Mouse (Mus musculus): Measurements from ENCODE around the gene Ralgapb. TPM values are rescaled to one million over a fixed set of nuclear protein-coding genes. Genes with fewer than 3 reads are reported as not detected.
A peak's percentile ranks its signal among the peaks of the same experiment; 100 is the strongest.
"Not testable (repeated sequence)": the region's sequence is repeated elsewhere in the genome, so short reads cannot be mapped to it uniquely, and the experiment has no call there.

Ralgapb gene
- total RNA-seq, 2 experiments from 2014 or later: 20.3 to 21.2 TPM

DNA sequence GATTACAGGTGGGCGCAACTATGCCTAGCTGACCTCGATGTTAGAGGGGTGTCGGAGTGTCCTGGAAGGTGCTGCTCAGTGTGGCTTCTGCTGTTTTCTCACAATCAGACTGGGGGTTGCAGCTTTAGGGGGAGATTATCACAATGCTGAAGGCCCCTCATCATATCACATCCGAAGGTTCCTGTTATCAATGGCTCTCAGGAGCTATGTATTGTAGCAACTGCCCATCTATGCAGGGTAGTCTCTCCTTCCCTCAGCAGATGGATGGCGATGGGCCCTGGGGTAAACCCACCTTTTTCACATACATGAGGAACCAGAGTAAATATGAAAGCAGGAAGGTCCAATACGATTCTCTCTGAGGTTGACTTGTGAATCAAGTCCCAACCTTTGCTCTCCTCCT lies 13.3 kb upstream of the Ralgapb start:
- DNase-seq: no peak
- intact Hi-C loops (cut with DNase I; ENCODE audit: low total_unique reads): no loop called here

DNA sequence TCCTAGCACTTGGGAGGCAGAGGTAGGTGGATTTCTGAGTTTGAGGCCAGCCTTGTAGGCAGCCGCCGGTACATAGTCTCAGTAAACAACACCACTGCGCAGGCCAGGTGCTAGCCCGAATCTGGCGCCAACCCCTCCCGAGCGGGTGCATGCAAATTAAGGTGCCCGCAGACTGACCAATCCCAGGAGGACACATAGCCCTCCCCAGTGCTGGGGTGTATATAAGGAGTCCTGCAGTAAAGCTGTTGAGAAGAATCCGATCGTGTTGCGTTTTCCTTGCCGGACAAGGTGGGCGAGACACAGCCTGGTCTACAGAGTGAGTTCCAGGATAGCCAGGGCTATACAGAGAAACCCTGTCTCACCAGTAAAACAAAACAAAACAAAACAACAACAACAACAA lies 12.5 kb upstream of the Ralgapb start:
- DNase-seq; intact Hi-C loops (cut with DNase I; ENCODE audit: low total_unique reads): not testable (repeated sequence)

DNA sequence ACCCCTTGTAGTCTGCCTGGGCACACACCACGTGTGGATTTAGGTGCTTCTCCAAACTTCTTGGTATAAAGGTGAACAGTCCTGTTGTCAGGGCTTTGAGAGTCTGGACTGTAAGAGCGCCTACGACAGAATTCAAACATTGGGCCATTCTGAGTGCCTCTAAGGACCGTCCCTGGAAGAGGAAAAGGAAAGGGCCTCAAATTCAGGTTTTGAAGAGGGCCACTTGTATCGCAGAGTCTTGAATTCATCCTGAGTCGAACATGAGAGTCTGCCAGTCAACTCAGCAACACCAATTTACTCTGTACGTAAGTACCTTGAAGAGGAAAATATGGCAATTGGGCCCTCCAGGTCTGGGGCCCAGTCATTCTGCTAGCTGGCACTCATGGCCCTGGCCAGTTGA lies 6.7 kb upstream of the Ralgapb start:
- DNase-seq: no peak
- intact Hi-C loops (cut with DNase I; ENCODE audit: low total_unique reads): no loop called here

DNA sequence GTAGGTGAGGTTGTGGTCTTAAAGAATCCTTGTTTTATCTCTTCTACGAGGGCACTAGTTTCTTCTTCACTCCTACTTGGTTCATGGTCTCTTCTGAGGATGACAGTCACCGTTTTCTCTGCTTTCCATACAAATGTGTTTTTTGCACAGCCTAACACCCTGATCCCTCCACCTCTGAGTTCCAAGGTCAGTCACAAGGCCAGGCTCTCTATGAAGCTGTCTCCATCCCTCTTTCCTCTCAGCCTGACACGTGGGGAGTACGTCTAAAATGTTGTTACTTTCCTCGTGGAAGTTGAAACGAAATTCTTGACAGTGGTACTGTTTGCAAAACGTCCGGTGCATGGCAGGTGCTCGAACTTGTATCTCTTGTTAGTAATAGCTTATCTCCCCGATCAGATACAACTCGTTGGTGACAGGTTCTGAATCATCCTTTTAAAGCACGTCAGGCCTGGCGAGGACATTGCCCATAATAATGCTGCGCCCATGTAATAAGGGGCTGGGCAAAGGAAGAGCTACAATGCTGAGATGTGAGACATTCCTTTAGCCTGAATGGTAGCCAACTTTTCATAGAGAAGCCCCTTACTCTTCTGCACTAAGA lies 552 bp upstream of the Ralgapb start:
- DNase-seq: no peak
- intact Hi-C loops (cut with DNase I; ENCODE audit: low total_unique reads): no loop called here

DNA sequence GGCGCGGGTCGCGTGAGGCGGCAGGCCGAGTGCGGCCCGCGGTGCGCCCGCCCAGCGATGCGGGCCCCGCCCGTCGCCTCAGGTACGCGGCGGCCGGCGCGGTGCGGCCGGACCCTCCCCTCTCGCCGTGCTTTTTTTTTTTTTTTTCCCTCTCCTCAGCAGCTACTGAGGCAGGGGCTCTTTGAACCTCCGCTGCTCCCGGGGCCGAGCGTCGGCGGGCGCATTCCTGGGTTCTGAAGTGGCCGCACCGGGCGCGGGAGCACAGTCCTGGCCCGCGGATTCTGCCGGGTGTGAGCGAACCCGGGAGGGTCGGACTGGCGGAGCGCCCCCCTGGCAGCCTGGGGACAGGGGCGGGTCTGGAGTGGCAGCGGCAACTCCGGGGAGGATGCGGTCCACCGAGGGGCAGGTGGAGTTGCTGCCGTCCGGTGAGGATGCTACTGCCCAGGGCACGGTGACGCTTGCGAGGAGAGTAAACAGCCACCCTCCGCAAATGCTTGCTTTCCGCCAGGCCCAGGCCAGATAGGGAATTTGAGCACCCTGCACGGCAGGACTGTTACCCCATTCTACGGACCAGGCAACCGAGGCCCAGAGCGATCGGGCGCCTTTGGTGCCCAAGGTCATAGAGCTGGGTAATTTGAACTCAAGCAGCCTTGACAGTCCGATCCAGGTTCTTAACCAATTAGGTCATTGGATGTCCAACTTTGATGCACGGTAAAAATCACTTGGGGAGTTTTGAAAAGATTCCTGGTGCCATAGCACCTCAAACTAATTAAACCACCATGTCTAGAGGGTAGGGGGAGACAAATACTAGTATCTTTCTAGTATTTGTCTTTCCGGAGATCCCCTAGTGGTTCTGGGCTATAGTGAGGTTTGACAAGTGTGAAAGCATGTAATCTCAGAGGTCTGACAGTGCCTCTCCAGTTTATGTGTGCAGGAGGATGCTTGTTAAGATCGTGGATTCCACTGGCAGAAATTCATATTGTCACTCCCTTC lies 670 bp downstream of the Ralgapb start:
- intact Hi-C loops (cut with DNase I; ENCODE audit: low total_unique reads): no loop called here
- peak; percentile 41 for DNase-seq

DNA sequence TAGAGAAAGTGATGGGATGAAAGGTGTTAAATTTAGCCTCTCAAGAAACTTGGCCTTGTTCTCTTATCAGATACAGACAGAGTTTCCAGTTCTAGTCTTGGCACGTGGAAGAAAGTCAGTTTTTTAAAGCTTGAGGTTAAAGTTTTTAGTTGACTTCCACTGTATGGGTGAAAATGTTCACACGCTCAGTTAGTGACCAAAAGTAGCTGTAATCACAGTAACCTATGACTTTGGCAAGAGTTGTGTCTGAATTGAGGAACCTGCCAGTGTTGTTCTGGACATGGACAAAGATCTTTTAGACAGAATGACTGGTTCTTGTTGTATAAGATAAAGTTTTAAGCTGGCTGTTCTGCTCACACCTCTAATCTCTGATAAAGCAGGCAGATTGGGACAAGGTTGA lies 3.6 kb downstream of the Ralgapb start:
- intact Hi-C loops (cut with DNase I; ENCODE audit: low total_unique reads): no loop called here
- no peak for DNase-seq

DNA sequence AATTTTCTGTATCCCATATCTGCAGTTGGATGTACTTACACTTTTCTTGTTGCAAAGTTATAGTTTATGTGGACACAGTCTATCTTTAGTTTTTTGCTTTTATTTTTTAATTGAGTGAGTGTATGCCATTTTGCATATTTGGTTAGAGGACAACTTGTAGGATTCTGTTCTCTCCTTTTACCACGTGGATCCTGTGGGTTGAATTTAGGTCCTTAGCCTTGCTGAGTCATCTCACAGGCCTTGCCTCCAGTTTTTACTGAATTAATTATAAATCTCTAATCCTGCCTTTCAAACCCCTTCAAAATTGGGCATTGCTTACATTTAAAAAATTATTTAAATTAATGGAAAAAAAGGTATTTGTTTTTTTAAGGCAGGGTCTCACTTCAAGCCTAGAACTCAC lies 6.2 kb downstream of the Ralgapb start:
- no peak for DNase-seq
- intact Hi-C loops (cut with DNase I; ENCODE audit: low total_unique reads): no loop called here

DNA sequence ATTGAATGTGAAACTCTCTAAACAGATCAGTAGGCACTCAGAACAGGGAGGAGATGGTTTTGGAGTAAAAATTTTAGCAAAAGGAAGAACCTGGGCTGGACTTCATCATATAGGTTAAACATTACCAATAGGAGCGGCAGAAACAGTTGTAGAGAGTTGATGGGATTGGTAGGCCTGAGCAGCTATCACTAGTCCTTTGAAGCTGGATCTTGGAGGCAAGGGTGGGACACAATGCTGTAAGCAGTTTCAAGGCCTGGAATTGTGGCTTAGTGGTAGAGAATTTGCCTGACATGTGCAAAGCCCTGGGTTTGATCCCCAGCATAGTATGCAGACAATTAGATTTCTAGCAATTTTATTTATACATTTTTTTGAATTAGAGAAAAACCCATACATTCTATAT lies 9.0 kb downstream of the Ralgapb start:
- DNase-seq: no peak
- intact Hi-C loops (cut with DNase I; ENCODE audit: low total_unique reads): no loop called here

DNA sequence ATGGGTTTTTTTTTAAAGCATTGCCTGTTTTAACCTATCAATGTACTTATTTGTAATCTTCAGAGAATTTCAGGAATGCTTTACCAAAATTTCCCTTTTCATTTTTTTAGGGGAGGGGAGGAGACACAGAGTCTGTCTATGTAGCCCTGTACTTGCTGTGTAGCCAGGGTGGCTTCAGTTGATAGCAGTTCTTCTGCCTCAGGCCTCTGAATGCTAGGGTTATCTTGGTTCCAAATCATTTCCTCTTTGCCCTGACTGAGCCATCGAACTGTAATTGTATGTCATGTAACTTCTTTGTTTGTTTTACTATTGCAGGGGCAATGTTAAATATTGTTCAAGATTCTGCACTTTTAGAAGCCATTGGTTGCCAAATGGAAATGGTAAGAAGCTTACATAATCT lies 36.2 kb downstream of the Ralgapb start:
- DNase-seq: no peak
- intact Hi-C loops (cut with DNase I; ENCODE audit: low total_unique reads): no loop called here

DNA sequence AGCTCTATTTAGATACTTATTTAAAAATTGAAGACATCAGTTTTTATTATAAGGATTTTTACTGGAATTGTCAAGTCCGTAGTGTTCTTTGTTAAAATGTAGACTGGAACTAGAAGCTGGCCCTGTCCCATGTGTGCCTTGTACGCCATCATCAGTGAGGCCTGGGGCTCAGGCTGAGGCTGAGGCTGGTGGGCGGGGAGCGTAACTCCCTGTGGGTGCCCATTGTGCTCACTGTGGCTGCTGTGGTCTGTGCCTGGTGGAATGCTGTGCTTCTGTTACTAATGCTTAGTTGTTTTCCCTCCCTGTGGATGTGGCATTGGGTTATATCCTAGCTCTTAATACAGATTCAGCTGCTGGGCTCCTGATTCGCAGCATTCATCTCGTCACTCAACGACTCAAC lies 40.2 kb downstream of the Ralgapb start:
- no peak for DNase-seq
- intact Hi-C loops (cut with DNase I; ENCODE audit: low total_unique reads): no loop called here

DNA sequence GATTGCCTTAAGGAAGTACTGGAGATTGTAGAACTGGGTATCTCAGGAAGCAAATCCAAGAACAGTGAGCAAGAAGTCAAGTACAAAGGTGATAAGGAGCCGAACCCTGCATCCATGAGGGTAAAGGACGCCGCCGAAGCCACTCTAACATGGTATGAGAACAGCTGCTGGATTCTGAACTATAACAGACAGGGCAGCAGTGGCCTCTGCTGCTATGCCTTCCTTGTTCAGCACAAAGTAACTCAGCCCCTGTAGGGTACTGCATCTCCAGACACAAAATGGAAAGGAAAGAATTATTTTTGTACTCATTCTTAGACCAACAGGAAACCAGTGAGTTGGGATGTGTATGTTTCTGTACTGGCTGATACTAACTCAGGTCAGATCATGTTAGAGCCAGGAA lies 46.8 kb downstream of the Ralgapb start:
- no peak for DNase-seq
- intact Hi-C loops (cut with DNase I; ENCODE audit: low total_unique reads): no loop called here

DNA sequence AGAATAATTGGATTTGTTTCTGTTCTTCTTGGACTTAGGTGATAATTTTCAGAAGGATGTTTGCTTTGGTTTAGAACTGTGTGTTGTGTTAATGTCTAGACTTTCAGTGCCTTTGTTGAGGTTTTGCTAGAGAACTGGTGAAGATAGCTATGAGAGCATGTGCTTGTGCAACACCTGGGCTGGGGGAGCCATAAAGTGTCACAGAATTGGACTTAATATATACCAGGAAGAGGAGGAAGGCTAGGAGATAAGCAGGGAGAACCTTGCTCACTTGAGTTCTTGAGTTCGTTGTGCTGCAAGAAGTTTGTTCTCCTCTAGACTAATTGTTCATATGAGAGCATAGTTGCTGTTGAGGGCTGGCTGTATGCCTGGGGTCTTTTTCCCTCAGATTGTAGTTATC lies 48.0 kb downstream of the Ralgapb start:
- intact Hi-C loops (cut with DNase I; ENCODE audit: low total_unique reads): no loop called here
- no peak for DNase-seq

DNA sequence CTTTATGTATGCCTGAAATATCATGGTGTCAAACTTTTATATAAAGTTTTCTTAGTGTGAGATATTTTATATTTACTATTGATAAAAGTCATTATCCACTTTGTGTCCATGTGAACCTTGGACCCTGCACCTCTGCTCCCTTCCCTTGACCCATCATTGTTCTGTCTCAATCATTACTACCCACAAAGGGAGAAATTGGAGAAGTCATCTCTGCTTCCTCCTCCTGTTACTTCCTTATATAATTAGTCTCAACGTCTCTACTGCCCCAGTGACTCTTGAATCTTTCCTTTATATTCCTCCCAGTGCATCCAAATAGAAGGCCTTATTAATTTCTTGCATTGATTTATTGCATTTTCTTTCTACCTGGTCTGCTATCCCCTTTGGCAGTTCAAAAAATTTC lies 52.8 kb downstream of the Ralgapb start:
- DNase-seq: no peak
- intact Hi-C loops (cut with DNase I; ENCODE audit: low total_unique reads): no loop called here

DNA sequence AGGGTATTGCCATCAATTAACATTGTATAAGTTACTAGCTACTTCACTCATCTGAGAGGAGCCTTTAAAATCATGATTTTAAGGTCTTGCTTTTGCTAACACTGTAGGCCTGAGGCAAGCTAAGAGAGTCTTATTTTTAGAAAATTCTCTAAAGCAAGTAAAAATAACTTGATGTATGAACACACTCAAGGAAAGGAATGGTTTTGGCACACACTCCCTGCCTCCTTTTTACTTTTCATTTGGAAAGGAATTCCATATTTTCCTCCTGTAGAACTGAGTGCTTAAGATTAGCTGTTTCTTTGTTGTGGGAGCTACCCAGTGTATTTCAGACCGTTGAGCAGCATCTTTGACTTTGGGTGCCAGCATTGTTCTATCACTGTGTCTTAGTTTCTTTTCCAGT lies 64.5 kb downstream of the Ralgapb start:
- intact Hi-C loops (cut with DNase I; ENCODE audit: low total_unique reads): no loop called here
- no peak for DNase-seq

DNA sequence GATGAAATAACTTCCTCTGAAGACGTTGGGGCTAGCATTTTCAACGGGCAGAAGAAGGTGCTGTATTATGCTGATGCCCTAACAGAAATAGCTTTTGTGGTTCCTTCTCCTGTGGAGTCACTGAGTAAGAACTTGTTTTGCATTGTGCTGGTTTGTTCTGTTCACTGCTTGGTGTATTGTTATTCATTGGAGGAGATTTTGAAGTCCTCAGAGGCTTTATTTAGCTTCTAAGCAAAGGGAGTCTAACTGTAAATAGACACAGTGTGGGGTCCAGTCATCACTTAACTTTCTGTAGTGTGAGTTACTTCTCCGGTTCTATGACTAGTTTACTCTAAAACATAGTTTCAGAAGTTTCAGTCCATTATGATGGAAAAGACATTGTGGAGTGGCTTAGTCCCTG lies 68.0 kb downstream of the Ralgapb start:
- DNase-seq: no peak
- intact Hi-C loops (cut with DNase I; ENCODE audit: low total_unique reads): no loop called here

DNA sequence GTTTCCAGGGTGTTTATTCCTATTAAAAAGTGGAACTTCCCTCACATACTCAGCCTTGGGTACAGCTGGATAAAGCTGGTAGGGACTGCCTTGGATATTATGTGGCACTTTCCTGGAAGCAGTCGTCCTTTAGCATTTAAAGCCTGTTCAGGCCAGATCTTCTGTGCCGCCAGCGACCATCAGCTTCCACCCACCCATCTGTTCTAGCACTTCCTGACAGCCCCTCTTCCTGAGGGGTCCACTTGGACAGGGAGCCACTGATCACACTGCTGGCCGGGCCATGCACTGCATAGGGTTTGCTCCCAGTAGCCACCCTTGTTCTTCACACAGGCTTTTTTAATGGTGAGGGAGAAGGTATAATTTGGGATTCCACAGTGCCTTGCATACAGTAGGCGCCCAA lies 88.8 kb downstream of the Ralgapb start:
- intact Hi-C loops (cut with DNase I; ENCODE audit: low total_unique reads): no loop called here
- no peak for DNase-seq

DNA sequence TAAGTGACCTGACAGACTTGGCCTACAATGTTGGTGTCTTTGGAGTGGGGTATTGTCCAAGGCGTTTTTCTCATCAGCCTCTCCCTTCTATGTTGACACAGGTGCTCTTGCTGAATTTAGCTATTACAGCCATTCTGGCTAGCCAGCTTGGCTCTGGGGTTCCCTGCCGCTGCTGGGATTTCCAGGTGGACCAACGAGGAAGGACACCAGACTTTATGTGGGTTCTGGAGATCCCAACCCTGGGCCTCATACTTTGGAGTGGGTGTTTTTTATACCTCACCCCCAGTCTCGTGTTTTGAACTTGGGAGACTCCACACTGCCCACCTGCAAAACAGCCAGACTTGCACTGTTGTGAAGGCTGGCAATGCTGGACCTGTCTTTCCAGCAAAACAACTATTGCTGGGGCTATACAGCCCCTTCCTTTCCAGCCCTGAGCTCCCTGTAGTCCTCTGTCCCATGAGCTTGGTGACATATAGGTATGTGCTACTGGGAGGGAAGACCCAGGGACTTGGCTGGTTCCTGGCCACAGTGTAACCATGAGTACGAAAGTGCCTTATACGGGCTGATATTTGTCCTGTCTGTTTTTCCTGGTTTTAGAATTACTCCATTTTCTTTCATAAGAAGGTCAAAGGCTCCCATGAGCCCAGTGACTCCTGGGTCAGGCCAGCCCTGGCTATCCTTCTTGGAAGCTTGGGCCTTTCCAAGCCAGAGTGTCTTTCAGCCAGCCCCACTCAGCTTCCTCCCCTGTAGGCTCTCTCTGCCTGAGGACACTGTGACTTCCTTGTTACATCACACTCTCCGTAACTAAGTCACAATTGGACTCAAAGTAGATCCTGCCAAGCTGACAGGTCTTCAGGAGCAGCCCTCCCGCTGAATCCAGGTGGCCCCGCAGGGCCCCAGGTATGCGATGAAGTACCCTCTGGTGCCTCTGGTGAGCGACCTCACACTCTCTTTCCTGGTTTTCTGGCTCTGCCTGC lies 92.5 kb downstream of the Ralgapb start, which contains the start of gene Adig:
Gene Adig (plus strand): TSS at position 777 of the 977 bp plus-strand sequence.
- DNase-seq: no peak
- intact Hi-C loops (cut with DNase I; ENCODE audit: low total_unique reads): no loop called here

DNA sequence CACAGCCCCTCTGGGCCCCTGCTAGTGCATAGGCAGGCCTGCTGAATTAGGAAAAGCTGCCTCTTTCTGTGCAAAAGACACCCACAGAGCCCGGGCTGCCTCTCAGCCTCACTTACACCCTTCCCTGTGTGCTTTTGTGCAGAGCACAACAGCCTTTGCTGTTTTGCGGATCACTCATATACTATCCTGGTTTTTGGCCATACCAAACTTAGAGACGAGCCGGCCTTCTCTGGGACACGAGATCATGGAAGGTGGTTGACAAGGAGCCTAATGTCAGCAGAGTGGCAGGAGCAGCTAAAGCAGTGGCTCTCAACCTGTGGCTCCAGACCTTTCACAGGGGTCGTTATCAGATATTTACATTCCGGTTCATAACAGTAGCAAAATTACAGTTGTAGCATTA lies 93.6 kb downstream of the Ralgapb start:
- no peak for DNase-seq
- intact Hi-C loops (cut with DNase I; ENCODE audit: low total_unique reads): no loop called here

DNA sequence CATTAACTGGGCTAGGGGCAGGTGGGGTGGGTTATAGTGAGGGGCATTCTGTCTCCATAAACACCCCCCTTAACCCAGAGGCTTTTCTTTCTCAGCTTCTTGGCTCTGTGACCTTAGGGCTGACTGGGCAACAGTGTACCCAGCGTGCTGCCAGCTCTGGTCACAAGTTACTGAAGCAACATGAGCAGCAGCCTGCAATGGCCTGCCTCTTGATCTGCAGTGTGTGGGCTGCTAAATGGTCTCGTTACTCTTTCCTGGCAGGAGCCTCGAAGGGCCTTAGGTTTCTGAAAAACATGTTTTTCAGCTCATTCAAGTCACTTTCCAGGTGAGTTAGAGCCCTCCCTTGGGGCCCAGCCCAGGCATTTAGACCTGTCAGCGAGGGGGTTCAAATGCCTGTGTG lies 94.0 kb downstream of the Ralgapb start:
- intact Hi-C loops (cut with DNase I; ENCODE audit: low total_unique reads): no loop called here
- DNase-seq: no peak

DNA sequence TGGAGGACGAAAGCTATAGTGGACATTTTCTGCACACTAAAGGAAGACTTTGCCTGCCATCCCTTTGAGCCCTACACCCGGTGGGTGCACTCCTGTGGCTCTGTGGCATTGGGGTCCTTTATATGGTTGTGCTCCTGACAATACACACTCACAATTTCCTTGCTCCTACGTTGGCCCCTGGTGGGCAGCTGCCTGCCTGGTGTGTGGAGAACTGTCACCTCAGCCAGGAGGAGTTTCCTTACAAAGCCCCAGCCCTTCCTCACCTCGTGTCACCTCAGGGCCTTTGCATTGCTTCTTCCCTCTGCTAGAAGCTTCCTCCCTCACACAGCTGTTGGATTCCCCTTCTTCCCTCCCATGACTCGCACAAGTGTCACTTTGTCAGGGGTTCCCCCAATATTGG lies 96.8 kb downstream of the Ralgapb start:
- intact Hi-C loops (cut with DNase I; ENCODE audit: low total_unique reads): no loop called here
- no peak for DNase-seq

All from gastrocnemius, postnatal 14 days (tissue).